Mouse (Mus musculus) retina, postnatal 7 days (tissue): Measurements from ENCODE around the gene Asic2.

Source experiments
- DNase-seq: peaks from one replicate; pipeline ENCODE4 v3.0.0-alpha.2; 2012; ENCODE audit warnings: low read depth, low spot score

Asic2 gene

GRCm38 (mm10) chr11:81611948-81612797 lies 356.1 kb downstream of the Asic2 start:
- DNase-seq = no peak

GRCm38 (mm10) chr11:81610506-81610905 lies 357.8 kb downstream of the Asic2 start:
- no peak for DNase-seq

DNA sequence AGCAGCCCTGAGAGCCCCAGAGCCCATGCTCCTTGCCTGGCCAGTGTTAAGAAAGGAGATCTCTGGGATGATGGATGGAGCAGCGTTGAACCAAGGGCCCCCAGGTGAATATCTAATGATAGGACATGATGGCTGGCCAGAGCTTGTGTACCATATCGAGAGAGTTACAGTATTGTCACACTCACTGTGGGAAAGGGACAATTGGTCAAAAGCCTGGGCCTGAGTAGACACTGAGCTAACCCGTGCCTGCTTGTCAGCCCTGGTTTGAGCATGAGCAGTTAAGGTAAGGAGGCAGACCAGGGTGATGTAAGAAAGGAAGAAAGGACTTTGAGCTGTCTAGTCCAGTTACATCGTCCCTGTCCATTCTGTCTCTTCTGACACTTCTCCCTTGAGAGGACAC lies 365.3 kb downstream of the Asic2 start:
- DNase-seq = no peak

DNA sequence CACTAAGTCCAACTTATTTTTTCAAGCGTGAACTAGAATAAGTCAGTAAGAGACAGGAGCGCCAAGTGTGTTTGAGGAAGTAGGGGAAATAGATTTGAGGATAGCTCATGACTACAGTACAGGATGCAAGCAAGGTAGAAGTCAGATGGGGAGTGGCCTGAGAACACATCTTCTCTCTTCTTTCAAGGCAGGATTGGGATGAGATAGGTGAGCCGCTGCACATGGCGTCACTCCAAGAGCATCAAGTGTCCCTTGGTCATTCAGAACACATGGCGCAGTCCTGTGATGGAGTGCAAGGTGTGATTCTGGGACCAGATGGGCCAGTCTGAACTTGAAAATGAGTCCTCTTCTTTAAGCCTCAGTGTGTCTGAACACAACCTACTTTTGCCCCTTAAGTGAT lies 366.5 kb downstream of the Asic2 start:
- no peak for DNase-seq

DNA sequence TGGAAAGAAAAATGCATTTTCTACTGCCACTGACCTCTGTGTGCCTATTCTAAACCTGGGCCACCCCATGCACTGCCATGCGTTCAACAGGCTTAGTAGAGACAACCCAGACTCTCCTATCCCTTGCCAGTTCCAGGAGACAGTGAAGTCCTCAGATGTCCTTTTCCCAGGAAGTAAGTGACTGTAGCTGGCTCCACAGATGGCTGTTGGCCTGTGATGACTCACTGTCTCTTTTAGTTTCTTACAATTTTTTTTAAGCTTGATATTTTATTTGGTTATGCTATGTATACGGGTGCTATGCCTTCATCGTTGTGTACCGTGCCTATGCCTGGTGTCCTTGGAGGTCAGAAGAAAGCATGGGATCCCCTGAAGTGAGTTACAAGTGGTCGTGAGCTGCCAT lies 370.7 kb downstream of the Asic2 start:
- no peak for DNase-seq

- DNase-seq = no peak
Observed at GRCm38 (mm10) chr11:81595235-81595634, 373.0 kb downstream of the Asic2 start.

DNA sequence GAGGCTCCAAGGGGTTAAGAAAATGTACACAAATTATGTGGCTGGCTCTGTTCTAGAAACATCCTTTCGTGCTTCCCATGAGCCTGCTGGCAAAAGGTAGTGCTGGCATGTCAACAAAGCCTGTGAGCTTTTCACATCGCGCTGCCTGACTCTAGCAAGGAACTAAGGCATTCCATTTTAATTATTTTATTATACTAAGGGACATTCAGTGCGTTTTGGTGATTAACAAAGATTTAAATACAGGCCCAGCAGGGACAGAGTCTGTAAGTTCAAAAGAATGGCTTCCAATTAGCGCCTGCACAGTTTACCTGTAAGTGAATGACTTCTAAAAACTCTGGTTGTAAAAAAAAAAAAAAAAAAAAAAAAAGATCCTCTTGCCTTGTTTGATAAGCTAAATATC lies 375.5 kb downstream of the Asic2 start:
- no peak for DNase-seq

GRCm38 (mm10) chr11:81590911-81591310 lies 377.3 kb downstream of the Asic2 start:
- no peak for DNase-seq

- DNase-seq = no peak
Observed at GRCm38 (mm10) chr11:81588630-81589029, 379.6 kb downstream of the Asic2 start.

GRCm38 (mm10) chr11:81587942-81588341 lies 380.3 kb downstream of the Asic2 start:
- DNase-seq = no peak

- no peak for DNase-seq
Observed at GRCm38 (mm10) chr11:81587114-81587513, 381.1 kb downstream of the Asic2 start.

- DNase-seq = no peak
Observed at GRCm38 (mm10) chr11:81584506-81584905, 383.8 kb downstream of the Asic2 start.

GRCm38 (mm10) chr11:81583195-81583594 lies 385.1 kb downstream of the Asic2 start:
- no peak for DNase-seq

DNA sequence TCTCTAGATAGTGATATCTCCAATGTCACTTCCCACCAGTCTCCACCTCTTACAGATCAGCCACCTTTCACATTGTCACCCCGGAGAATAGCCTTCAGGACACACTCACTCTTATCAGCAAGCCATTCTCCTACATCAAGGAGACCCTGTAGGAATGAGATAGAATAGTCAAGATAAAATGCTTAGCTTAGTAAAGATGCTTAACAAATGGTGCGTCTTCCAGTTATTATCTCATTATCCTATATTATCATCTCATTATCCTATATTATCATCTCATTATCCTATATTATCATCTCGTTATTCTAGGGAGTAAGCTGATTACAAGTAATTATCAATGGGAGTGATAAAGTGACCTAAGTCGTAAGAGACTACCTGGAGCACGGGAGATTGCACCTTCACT lies 386.1 kb downstream of the Asic2 start:
- DNase-seq = no peak

- DNase-seq = no peak
Observed at GRCm38 (mm10) chr11:81579753-81580152, 388.5 kb downstream of the Asic2 start.

DNA sequence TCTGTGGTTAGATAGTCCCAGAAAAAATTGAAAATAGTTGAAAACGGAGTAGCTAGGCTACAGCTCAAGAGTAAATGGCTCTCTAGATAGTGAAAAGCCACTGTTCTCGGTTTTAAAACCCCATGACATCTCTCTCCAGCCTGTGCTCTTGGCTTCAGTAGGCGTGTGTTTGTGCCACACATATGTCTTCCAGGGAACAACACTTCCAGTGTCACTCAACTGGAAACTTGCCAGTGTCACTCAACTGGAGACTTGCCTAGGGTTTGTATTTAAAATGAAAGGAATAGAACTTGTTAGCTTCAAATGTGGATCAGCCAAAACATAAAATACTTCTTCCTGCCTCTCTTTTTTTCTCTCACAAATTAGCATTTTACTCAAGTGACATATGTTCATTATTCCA lies 397.9 kb downstream of the Asic2 start:
- no peak for DNase-seq

GRCm38 (mm10) chr11:81564857-81565256 lies 403.4 kb downstream of the Asic2 start:
- no peak for DNase-seq

GRCm38 (mm10) chr11:81560374-81560773 lies 407.9 kb downstream of the Asic2 start:
- no peak for DNase-seq

DNA sequence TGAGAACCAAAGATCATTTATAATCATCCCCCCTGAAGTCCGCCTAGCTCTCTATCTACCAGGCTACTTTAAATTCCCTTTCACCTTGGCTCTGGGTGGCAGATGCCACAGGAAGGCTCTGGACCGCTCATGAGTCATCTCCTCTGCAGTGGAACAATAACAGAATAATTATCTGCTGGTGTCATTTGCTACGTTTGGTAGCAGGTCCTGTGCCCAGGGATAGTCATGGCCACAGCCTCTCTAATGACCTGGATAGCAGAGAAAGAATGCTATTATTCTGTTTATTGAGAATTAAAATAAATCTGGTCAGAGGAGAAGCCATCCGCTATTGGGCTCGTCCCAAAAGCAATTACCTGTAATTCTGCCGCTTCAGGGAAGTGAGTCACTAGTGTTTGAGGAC lies 425.1 kb downstream of the Asic2 start:
- DNase-seq = no peak

GRCm38 (mm10) chr11:81535121-81535717 lies 433.0 kb downstream of the Asic2 start:
- DNase-seq = no peak

GRCm38 (mm10) chr11:81534686-81535085 lies 433.6 kb downstream of the Asic2 start:
- DNase-seq = peak; percentile 49

- DNase-seq = no peak
Observed at GRCm38 (mm10) chr11:81531906-81532305, 436.4 kb downstream of the Asic2 start.

DNA sequence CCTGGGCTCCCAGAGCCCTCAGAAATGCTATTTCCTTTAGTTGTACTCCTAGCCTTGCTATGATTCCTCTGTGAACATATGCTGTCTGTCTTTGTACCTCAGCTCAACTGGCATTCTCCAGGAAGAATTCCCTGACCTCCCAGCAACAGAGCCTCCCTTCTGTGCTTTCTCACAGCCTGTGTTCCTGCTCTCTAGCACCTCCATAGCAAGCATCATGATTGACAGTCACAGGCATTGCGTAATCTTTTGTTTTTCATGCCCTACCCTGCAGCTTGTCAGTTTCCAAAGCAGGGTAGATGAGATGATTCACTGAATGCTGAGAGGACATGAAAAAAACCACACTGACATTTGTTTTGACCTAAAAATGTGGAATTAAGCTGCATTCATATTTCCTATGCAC lies 445.3 kb downstream of the Asic2 start:
- no peak for DNase-seq
